Mouse (Mus musculus): ENCODE results near the gene Aoc2. TPM values are rescaled to one million over a fixed set of nuclear protein-coding genes. Genes with fewer than 3 reads are reported as not detected.
"Not testable (repeated sequence)": the region's sequence is repeated elsewhere in the genome, so short reads cannot be mapped to it uniquely, and the experiment has no call there.

The Aoc2 gene
- total RNA-seq, 2 experiments from 2014 or later, result 0.95 to 0.98 TPM

GRCm38 (mm10) chr11:101353436-101353835 is 28.6 kb downstream of the Aoc2 start:
- ATAC-seq (ENCODE audit: poor library complexity, severe bottlenecking), result no peak

GRCm38 (mm10) chr11:101354438-101355010 is 29.7 kb downstream of the Aoc2 start:
- no peak for ATAC-seq (ENCODE audit: poor library complexity, severe bottlenecking)

GRCm38 (mm10) chr11:101355916-101356315 is 31.1 kb downstream of the Aoc2 start:
- no peak for ATAC-seq (ENCODE audit: poor library complexity, severe bottlenecking)

GRCm38 (mm10) chr11:101357505-101358182 is 32.8 kb downstream of the Aoc2 start:
- no peak for ATAC-seq (ENCODE audit: poor library complexity, severe bottlenecking)

- ATAC-seq (ENCODE audit: poor library complexity, severe bottlenecking), result no peak
Measured at GRCm38 (mm10) chr11:101359776-101360175, 34.9 kb downstream of the Aoc2 start.

- no peak for ATAC-seq (ENCODE audit: poor library complexity, severe bottlenecking)
Measured at GRCm38 (mm10) chr11:101360651-101361113, 35.8 kb downstream of the Aoc2 start.

GRCm38 (mm10) chr11:101364531-101364931 is 39.7 kb downstream of the Aoc2 start:
- no peak for ATAC-seq (ENCODE audit: poor library complexity, severe bottlenecking)

- ATAC-seq (ENCODE audit: poor library complexity, severe bottlenecking), result no peak
Measured at GRCm38 (mm10) chr11:101367326-101367935, 42.6 kb downstream of the Aoc2 start, which contains the start of gene G6pc. Gene G6pc (plus strand): TSS chr11:101367561.

- no peak for ATAC-seq (ENCODE audit: poor library complexity, severe bottlenecking)
Measured at GRCm38 (mm10) chr11:101370141-101370540, 45.3 kb downstream of the Aoc2 start.

- no peak for ATAC-seq (ENCODE audit: poor library complexity, severe bottlenecking)
Measured at GRCm38 (mm10) chr11:101374421-101374938, 49.6 kb downstream of the Aoc2 start.

- not testable (repeated sequence) for ATAC-seq (ENCODE audit: poor library complexity, severe bottlenecking)
Measured at GRCm38 (mm10) chr11:101378196-101378595, 53.3 kb downstream of the Aoc2 start.

- ATAC-seq (ENCODE audit: poor library complexity, severe bottlenecking), result no peak
Measured at GRCm38 (mm10) chr11:101378926-101379325, 54.1 kb downstream of the Aoc2 start.

Other genes starting within 250 kb of the Aoc2 start
- 0.11 and 0.45 TPM in 2 replicates for gene Hsd17b1, start 246.7 kb upstream of the Aoc2 start, total RNA-seq (2015)
- 0.29 TPM in 1 of 2 replicates, not detected in the other for gene Hsd17b1, start 246.7 kb upstream of the Aoc2 start, total RNA-seq (2017)
- 10.6 and 13.1 TPM in 2 replicates for gene Coasy, start 242.5 kb upstream of the Aoc2 start, total RNA-seq (2015)
- gene Coasy, start 242.5 kb upstream of the Aoc2 start, total RNA-seq (2017), result 11.4 and 15.8 TPM in 2 replicates
- 62.7 and 64.8 TPM in 2 replicates for gene Mlx, start 237.8 kb upstream of the Aoc2 start, total RNA-seq (2015)
- 79.3 and 96.0 TPM in 2 replicates for gene Mlx, start 237.8 kb upstream of the Aoc2 start, total RNA-seq (2017)
- 11.5 and 14.9 TPM in 2 replicates for gene Psmc3ip, start 229.6 kb upstream of the Aoc2 start, total RNA-seq (2015)
- gene Psmc3ip, start 229.6 kb upstream of the Aoc2 start, total RNA-seq (2017), result 21.3 and 24.1 TPM in 2 replicates
- 15.9 and 17.2 TPM in 2 replicates for gene Retreg3, start 205.2 kb upstream of the Aoc2 start, total RNA-seq (2015)
- gene Retreg3, start 205.2 kb upstream of the Aoc2 start, total RNA-seq (2017), result 48.1 and 53.1 TPM in 2 replicates
- 14.5 and 15.2 TPM in 2 replicates for gene Tubg1, start 205.1 kb upstream of the Aoc2 start, total RNA-seq (2015)
- 32.2 and 34.4 TPM in 2 replicates for gene Tubg1, start 205.1 kb upstream of the Aoc2 start, total RNA-seq (2017)
- gene Tubg2, start 169.2 kb upstream of the Aoc2 start, total RNA-seq (2015), result not detected in 2 replicates
- not detected in 2 replicates for gene Tubg2, start 169.2 kb upstream of the Aoc2 start, total RNA-seq (2017)
- not detected in 2 replicates for gene Cntnap1, start 154.5 kb upstream of the Aoc2 start, total RNA-seq (2015)
- 0.07 TPM in 1 of 2 replicates, not detected in the other for gene Cntnap1, start 154.5 kb upstream of the Aoc2 start, total RNA-seq (2017)
- gene Plekhh3, start 153.7 kb upstream of the Aoc2 start, total RNA-seq (2015), result 0.96 and 1.6 TPM in 2 replicates
- gene Plekhh3, start 153.7 kb upstream of the Aoc2 start, total RNA-seq (2017), result 1.8 and 3.8 TPM in 2 replicates
- gene Ccr10, start 149.6 kb upstream of the Aoc2 start, total RNA-seq (2015), result 0.11 TPM in 1 of 2 replicates, not detected in the other
- gene Ccr10, start 149.6 kb upstream of the Aoc2 start, total RNA-seq (2017), result 0.07 and 0.37 TPM in 2 replicates
- gene Ezh1, start 98.6 kb upstream of the Aoc2 start, total RNA-seq (2015), result 20.0 and 20.8 TPM in 2 replicates
- 20.0 and 20.1 TPM in 2 replicates for gene Ezh1, start 98.6 kb upstream of the Aoc2 start, total RNA-seq (2017)
- gene Ramp2, start 79.0 kb upstream of the Aoc2 start, total RNA-seq (2015), result not detected in 2 replicates
- not detected in 2 replicates for gene Ramp2, start 79.0 kb upstream of the Aoc2 start, total RNA-seq (2017)
- 169 and 184 TPM in 2 replicates for gene Vps25, start 71.4 kb upstream of the Aoc2 start, total RNA-seq (2015)
- 54.6 and 55.7 TPM in 2 replicates for gene Vps25, start 71.4 kb upstream of the Aoc2 start, total RNA-seq (2017)
- 0.27 TPM in 1 of 2 replicates, not detected in the other for gene Wnk4, start 64.5 kb upstream of the Aoc2 start, total RNA-seq (2015)
- gene Wnk4, start 64.5 kb upstream of the Aoc2 start, total RNA-seq (2017), result 0.15 TPM in 1 of 2 replicates, not detected in the other
- gene Cntd1, start 46.1 kb upstream of the Aoc2 start, total RNA-seq (2015), result 1.2 and 1.6 TPM in 2 replicates
- 1.7 TPM in 2 replicates for gene Cntd1, start 46.1 kb upstream of the Aoc2 start, total RNA-seq (2017)
- gene Coa3, start 45.9 kb upstream of the Aoc2 start, total RNA-seq (2015), result 69.8 and 71.2 TPM in 2 replicates
- 23.2 and 33.6 TPM in 2 replicates for gene Coa3, start 45.9 kb upstream of the Aoc2 start, total RNA-seq (2017)
- gene Becn1, start 22.8 kb upstream of the Aoc2 start, total RNA-seq (2015), result 62.2 and 68.0 TPM in 2 replicates
- 129 and 168 TPM in 2 replicates for gene Becn1, start 22.8 kb upstream of the Aoc2 start, total RNA-seq (2017)
- gene Psme3, start 8.8 kb upstream of the Aoc2 start, total RNA-seq (2015), result 90.6 and 116 TPM in 2 replicates
- 62.1 and 91.5 TPM in 2 replicates for gene Psme3, start 8.8 kb upstream of the Aoc2 start, total RNA-seq (2017)
- 0.05 TPM in 1 of 2 replicates, not detected in the other for gene Aoc3, start 5.5 kb downstream of the Aoc2 start, total RNA-seq (2015)
- not detected in 2 replicates for gene Aoc3, start 5.5 kb downstream of the Aoc2 start, total RNA-seq (2017)
- not detected in 2 replicates for gene G6pc, start 42.5 kb downstream of the Aoc2 start, total RNA-seq (2015)
- gene G6pc, start 42.5 kb downstream of the Aoc2 start, total RNA-seq (2017), result not detected in 2 replicates
- gene Aarsd1, start 92.6 kb downstream of the Aoc2 start, total RNA-seq (2015), result 11.6 and 18.1 TPM in 2 replicates
- 22.9 and 28.9 TPM in 2 replicates for gene Aarsd1, start 92.6 kb downstream of the Aoc2 start, total RNA-seq (2017)
- 1.7 TPM in 1 of 2 replicates, not detected in the other for gene Gm27029, start 99.7 kb downstream of the Aoc2 start, total RNA-seq (2015)
- 0.95 and 1.3 TPM in 2 replicates for gene Gm27029, start 99.7 kb downstream of the Aoc2 start, total RNA-seq (2017)
- gene Rundc1, start 100.0 kb downstream of the Aoc2 start, total RNA-seq (2015), result 2.4 and 3.0 TPM in 2 replicates
- 3.1 and 3.3 TPM in 2 replicates for gene Rundc1, start 100.0 kb downstream of the Aoc2 start, total RNA-seq (2017)
- 0.43 and 2.5 TPM in 2 replicates for gene Ptges3l, start 100.3 kb downstream of the Aoc2 start, total RNA-seq (2015)
- gene Ptges3l, start 100.3 kb downstream of the Aoc2 start, total RNA-seq (2017), result 0.66 TPM in 1 of 2 replicates, not detected in the other
- 334 and 336 TPM in 2 replicates for gene Rpl27, start 117.2 kb downstream of the Aoc2 start, total RNA-seq (2015)
- 2,102 and 2,594 TPM in 2 replicates for gene Rpl27, start 117.2 kb downstream of the Aoc2 start, total RNA-seq (2017)
- gene Ifi35, start 123.3 kb downstream of the Aoc2 start, total RNA-seq (2015), result 60.6 and 62.4 TPM in 2 replicates
- 47.3 and 56.5 TPM in 2 replicates for gene Ifi35, start 123.3 kb downstream of the Aoc2 start, total RNA-seq (2017)
- 0.13 and 0.16 TPM in 2 replicates for gene Rnd2, start 139.9 kb downstream of the Aoc2 start, total RNA-seq (2015)
- gene Rnd2, start 139.9 kb downstream of the Aoc2 start, total RNA-seq (2017), result 0.20 TPM in 1 of 2 replicates, not detected in the other
- 7.3 and 10.8 TPM in 2 replicates for gene Vat1, start 141.2 kb downstream of the Aoc2 start, total RNA-seq (2015)
- gene Vat1, start 141.2 kb downstream of the Aoc2 start, total RNA-seq (2017), result 3.4 and 5.2 TPM in 2 replicates
- 15.3 and 15.9 TPM in 2 replicates for gene Brca1, start 226.9 kb downstream of the Aoc2 start, total RNA-seq (2015)
- 26.8 and 34.8 TPM in 2 replicates for gene Brca1, start 226.9 kb downstream of the Aoc2 start, total RNA-seq (2017)
- 32.4 and 33.9 TPM in 2 replicates for gene Nbr1, start 227.1 kb downstream of the Aoc2 start, total RNA-seq (2015)
- 53.6 and 60.7 TPM in 2 replicates for gene Nbr1, start 227.1 kb downstream of the Aoc2 start, total RNA-seq (2017)

All from megakaryocyte, adult 5-6 weeks (primary cell).